Mouse (Mus musculus) right cerebral cortex, adult 18-20 months (tissue): ENCODE measurements around the gene Ip6k2.
A peak's percentile ranks its signal among the peaks of the same experiment; 100 is the strongest.

Experiments used
- DNase-seq: peaks from one replicate; pipeline ENCODE4 v3.0.0; 2022; ENCODE audit warnings: mixed read lengths

The Ip6k2 gene

DNA sequence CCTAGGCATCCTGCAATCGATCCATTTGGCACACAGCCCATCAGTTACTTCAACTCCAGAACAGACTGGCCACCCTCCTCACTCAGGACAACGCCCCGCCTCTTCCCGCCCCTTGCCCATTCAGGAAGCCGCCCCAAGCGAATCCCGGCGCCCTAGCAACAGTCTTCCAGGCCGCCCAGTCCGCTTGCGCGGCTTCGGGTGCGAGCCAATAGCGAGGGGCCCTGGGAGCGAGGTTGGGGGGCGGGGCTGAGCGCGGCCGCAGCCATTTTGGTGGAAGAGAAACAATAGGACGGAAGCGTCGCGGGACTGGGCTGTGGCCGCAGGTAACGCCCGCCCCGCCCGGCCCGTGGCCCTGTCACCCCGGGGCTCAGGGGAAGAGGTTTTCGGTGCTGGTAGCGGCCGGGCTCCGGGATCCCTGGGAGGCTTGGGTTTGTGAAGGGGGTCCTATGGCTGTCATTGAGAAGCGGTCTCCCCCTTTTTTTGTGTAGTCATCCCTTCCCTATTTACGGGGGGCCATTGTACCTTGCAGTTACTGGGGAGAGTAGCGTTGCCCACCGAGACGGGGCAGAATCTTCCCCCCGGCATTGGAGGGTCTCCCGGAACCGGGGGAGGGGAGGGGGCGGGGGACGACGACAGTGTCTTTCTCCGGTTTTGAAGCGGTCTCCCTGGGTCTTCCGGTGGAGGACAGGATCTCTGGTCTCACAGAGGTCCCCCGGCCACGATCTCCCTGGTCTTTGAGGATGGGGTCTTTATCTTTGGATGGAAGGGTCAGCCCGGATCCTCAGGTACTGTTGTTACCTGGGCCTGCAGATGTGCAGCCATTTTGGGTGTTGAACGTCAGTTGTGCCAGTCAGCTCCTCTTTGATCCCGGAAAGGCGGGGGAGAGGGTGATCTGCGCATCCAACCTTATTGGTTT lies at the start of gene Ip6k2:
Ip6k2 (plus strand) TSS at position 249 of the 916 bp plus-strand sequence.
- DNase-seq, result peak; percentile 97

GRCm38 (mm10) chr9:108734626-108735025 lies 49.0 kb upstream of the Ip6k2 start:
- no peak for DNase-seq

GRCm38 (mm10) chr9:108739239-108739638 lies 44.4 kb upstream of the Ip6k2 start:
- DNase-seq, result no peak

DNA sequence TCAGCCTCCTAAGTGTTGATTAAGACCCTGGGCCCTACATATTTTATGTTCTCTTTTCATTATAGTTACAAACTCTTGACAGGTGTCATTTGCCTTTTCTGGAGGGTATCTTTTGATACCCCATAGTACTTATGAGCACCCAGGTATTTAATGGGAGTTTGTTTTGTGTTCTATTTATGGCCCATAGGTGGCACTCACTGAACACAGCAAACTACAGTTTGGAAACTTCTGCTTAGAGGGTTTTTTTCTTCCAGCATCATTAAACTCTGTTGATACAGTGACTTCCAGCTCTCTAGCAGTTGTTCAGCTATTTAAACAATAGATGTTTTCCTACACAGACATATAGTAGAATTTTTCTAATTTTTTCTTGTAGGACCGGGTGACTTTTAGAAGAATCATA lies 43.5 kb upstream of the Ip6k2 start:
- DNase-seq, result no peak

DNA sequence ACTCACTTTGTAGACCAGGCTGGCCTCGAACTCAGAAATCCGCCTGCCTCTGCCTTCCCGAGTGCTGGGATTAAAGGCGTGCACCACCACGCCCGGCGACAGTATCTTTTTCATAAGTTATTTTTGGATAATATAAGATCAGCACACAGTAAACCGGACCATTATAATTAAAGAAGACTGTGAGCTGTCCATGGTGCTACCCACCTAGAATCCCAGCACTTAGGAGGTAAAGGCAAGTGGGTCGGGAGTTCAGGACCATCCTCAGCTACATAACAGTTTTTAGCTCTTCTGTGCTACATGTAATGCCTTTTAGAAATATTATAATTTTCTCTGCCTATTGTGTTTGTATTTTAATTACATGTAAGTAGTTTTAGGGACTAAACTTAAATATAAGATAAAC lies 41.5 kb upstream of the Ip6k2 start:
- no peak for DNase-seq

DNA sequence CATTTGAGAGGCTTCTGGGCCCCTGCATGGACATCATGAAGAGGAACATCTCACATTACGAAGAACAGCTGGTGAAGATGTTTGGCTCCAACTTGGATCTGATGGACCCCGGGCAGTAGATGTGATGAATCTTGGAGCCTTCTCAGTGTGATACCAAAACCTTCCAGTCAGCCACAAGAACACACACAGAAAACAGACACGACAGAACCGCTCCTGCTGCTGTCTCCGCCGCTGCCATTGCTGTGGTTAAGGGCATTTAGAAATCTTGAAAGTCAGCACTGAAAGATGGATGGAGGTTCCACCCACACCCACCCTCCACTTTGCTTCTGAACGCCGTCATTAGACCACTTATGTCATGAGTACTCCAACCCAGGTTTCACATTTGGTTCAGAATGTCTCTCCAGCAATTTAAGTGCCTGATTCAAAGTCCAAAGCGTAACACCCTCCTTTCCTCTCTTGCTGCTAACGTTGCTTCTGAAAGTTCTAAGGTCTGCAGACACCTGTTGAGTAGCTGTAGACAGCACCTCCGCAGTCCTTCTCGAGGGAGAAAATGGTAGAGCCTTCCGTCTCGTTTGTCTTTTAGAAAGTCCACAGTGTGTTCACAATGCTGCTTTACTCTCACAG lies 36.6 kb upstream of the Ip6k2 start:
- DNase-seq, result no peak

GRCm38 (mm10) chr9:108747694-108748093 lies 35.9 kb upstream of the Ip6k2 start:
- DNase-seq, result no peak

- no peak for DNase-seq
These were observed 34.9 kb upstream of the Ip6k2 start for GRCm38 (mm10) chr9:108748600-108749183.

- DNase-seq, result no peak
These were observed 33.0 kb upstream of the Ip6k2 start for GRCm38 (mm10) chr9:108750616-108751015.

DNA sequence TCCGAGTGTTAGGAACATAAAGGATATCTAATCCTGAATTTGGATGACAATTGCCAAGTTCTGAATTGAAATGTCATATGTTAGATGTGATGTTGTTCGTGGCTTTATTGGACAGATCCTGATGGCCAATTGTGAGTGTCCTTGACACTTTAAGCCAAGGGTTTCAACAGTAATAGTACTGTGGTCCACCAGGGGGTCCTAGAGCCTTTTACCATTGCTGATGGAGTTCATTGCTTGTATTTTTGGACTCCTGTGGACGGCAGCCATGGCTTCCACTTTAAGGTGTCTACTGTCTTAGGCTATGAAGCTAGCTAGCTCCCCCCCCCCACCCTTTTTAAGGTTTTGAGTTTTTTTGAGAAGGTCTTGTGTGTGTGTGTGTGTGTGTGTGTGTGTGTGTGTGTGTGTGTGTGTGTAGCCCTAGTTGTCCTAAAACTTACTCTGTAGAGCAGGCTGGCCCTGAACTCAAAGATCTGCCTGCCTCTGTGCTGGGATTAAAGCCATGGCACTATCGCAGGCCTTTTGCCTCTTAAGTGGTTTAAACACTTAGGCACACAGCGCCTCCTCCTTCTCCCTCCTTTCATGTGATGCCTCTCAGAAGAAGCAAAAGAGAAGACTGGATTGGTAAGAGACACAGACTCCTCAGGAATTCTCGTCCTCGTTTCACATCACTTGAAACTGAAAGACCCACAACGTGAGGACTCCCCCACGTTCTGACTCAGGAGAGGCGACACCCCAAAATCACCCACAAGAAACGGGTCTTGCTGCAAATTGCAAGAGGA lies 31.3 kb upstream of the Ip6k2 start:
- DNase-seq, result no peak

DNA sequence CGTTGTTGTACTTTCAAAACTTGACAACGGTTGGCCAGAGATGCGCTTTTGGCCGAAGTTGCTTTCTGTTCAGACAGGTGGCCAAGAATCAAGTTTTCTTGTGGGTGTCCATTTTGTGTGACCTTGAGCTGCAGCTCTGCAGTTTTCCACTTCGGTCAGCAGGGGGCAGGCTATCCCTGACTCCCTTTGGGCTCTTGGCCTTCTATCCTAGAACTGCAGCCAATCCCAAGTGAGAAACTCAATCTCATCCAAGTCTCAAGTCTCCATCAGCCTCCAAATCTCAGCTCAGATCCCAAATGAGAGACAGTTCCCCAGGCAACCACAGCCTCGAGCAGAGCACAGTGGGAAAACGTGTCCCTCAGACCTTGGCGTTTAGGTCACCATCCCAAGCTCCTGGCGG lies 30.3 kb upstream of the Ip6k2 start:
- DNase-seq, result peak; percentile 74

DNA sequence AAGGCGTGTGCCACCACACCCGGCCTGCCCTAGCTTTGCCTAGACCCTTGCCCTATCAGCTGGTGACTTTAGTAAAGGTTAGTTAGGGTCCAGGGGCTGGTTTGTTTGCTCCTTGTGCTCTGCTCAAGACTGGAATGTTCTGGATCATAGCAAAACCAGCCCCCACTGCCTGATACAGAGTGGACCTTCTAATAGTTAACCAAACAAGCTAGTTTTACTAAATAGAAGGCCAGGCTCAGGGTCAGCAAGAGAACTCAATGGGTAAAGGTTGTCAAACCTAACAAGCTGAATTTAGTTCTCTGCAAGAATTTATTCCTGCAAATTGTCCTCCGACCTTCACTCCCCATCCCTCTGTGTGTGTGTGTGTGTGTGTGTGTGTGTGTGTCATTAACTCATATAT lies 29.6 kb upstream of the Ip6k2 start:
- no peak for DNase-seq

DNA sequence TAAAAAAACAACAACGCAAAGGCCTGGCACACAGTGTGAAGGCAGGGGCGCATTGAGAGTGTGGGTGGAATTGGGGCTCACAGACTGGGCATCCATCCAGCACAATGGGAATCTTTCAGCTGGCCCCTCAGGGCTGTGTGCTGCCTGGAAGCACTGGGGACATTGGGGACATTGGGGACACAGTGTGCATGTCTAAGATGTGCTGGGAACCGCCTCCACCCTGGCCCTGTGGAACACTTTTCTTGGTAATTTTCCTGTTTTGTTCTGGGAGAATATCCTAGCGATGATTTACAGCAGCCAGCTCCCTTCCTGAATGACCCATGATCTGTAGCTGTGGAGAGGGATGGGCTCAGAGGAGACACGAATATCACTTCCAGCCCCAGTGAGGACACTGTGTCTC lies 29.2 kb upstream of the Ip6k2 start:
- peak; percentile 63 for DNase-seq

DNA sequence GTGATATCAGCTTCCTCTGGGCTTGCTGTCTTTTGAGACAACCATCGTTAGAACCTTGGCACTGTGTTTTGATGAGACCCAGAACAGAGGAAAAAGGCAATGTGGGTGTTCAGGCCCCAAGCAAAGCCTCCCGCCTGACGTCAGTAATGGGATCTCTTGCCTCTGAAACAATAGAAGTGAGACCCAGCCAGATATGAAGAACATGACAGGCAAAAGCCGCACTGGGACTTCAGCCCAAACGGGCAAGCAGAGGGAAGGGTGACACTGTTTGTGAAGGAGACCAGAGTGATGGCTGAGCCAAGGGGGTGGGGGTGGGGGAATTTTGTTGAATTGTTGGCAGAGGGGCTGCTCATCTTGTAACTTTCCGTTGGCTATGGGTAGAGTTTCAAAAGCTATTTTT lies 26.2 kb upstream of the Ip6k2 start:
- DNase-seq, result no peak

DNA sequence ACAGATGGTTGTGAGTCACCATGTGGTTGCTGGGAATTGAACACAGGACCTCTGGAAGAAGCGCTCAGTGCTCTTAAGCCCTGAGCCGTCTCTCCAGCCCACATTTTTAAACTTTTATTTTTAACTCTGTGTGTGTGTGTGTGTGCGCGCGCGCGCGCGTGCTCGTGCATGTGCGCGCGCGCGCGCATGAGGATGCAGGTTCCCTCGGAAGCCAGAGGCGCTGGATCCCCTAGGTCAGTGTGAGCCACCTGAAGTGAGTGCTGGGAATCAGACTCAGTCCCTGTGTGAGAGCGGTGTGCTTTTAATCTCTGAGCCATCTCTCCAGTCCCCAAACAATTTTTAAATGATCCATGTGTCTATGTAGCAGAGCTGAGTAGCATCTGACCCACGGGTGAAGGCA lies 24.5 kb upstream of the Ip6k2 start:
- DNase-seq, result no peak

- no peak for DNase-seq
These were observed 23.8 kb upstream of the Ip6k2 start for GRCm38 (mm10) chr9:108759805-108760204.

DNA sequence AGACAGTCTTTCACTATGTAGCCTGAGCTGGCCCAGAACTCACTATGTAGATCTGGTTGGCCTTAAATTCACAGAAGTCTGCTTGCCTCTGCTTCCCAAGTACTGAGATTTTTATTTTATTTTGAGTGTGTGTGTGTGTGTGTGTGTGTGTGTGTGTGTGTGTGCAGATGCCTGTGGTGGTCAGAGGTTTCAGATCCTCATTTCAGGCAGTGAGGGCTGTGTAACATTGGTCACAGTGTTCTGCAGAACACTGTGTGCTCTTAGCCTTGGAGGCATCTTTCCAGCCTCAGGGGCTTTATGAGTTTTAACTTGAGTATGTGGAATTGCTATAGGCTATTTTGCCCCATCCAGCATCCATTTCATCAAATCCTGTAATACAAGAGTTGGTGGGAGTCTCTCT lies 22.0 kb upstream of the Ip6k2 start:
- no peak for DNase-seq

GRCm38 (mm10) chr9:108764971-108765370 lies 18.6 kb upstream of the Ip6k2 start:
- DNase-seq, result no peak

GRCm38 (mm10) chr9:108776614-108777013 lies 7.0 kb upstream of the Ip6k2 start:
- no peak for DNase-seq

DNA sequence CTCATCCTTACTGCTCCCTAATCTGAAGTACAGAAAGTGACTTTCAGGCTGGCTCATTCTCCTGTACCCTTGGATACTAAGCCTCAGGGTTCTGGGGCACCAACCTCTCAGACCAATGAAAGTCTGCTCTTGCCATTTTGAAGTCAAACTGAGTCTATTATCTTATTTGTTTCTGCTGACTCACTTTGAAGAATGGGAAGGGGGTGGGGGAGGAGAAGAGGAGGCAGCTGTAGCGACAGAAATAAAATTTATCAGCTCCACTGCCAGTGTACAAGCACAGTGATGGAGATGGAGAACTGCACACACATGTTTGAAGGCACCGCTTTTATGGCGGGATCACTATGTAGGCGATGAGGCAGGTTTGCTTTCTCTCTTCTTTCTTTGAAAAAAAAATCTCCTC lies 6.3 kb upstream of the Ip6k2 start:
- DNase-seq, result no peak

- no peak for DNase-seq
These were observed 2.6 kb upstream of the Ip6k2 start for GRCm38 (mm10) chr9:108780959-108781358.

- DNase-seq, result no peak
These were observed 1.7 kb upstream of the Ip6k2 start for GRCm38 (mm10) chr9:108781891-108782290.
